Mouse (Mus musculus) layer of hippocampus, adult 2 months (tissue): Measurements from ENCODE around the gene Pxk. TPM values are rescaled to one million over a fixed set of nuclear protein-coding genes. Genes with fewer than 3 reads are reported as not detected.
"Not testable (repeated sequence)": the region's sequence is repeated elsewhere in the genome, so short reads cannot be mapped to it uniquely, and the experiment has no call there.

ENCODE experiments used
- DNase-seq, 2 experiments: peaks; one replicate each; pipeline ENCODE4 v3.0.0; 2022; ENCODE audit warnings: low spot score in 2 of 2
- H3K27ac ChIP-seq: fragments of 200-600 bp; 2 replicates; pipeline ENCODE4 v1.8.1; 2022
- H3K4me3 ChIP-seq: fragments of 200-600 bp; 2 replicates; pipeline ENCODE4 v1.8.1; 2022; ENCODE audit warnings: mild to moderate bottlenecking
- CTCF ChIP-seq: fragments of 200-600 bp; conservative IDR thresholded peaks from 2 replicates; pipeline ENCODE4 v1.8.1; 2022; ENCODE audit warnings: antibody characterized with exemption, mild to moderate bottlenecking, moderate library complexity
- total RNA-seq, 2 experiments: library from RNA; stranded (reverse); gene quantifications; 2 replicates each; pipeline ENCODE4 v1.2.3; 2021

Pxk gene
- total RNA-seq, 2 experiments from 2014 or later, result 28.5 to 28.9 TPM

DNA sequence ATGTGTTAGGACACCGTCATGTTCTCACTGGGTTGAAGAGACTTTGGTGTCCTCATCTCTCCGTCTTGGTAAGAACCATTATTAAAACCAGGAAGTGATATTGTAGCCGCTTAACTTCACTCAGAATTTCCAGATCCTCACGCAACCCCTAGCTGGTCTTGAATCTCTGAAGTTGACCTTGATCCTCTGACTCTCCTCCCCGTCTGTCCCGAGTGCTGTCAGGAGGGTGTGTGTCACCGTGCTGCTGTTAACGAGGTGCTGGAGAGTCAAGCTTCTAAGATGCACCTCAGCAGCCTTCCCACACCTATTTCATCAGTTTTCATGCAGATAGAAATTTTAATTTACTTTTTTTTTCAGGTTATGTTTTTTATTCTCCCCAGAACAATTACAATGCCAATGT is 14.0 kb downstream of the Pxk start:
- no peak for DNase-seq
- Histone ChIP-seq H3K4me3 (no peak overlapping the region), H3K27ac (no peak overlapping the region)
- TF ChIP-seq CTCF, result no peak

DNA sequence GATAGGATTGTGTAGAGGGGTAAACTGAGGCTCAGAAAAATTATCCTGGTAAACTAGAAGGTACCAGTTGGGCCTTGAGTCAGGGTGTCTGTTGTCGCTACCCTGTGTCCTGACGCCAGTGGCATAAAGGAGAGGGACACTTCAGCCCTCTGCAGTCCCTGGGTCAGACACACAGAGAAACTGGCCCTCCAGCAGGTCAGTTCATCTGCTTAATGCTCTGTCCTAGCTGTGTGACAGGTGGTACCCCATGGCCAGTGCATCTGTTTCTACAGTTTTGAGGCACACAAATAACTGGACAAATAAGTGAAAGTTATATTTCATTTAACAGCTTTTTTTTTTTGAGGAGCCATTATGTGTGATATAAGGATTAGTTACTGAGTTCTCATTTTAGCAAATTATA is 15.6 kb downstream of the Pxk start:
- DNase-seq, result no peak
- H3K4me3 ChIP-seq, result no peak overlapping the region
- TF ChIP-seq CTCF, result no peak
- H3K27ac ChIP-seq, result no peak overlapping the region

DNA sequence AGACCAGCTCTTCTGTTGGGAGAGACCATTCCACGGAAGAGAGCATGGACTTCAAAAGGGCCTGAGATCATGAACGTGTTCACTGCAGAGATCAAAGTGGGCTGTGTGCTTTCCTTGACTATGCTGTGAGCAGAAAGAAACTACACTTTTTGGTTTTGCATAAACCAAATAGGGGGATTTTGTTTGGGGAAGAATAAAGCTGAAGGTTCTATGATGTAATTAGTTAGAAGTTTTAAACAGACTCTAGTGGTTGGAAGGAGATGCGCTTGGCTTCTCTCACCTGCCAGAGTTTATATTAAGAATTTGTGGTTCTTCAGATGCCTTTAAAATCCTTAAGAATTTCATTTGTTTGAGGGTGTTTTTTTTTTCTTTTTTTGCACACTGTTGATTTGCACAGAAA is 16.3 kb downstream of the Pxk start:
- H3K4me3 ChIP-seq, result no peak overlapping the region
- no peak for DNase-seq
- no peak overlapping the region for H3K27ac ChIP-seq
- no peak for TF ChIP-seq CTCF

DNA sequence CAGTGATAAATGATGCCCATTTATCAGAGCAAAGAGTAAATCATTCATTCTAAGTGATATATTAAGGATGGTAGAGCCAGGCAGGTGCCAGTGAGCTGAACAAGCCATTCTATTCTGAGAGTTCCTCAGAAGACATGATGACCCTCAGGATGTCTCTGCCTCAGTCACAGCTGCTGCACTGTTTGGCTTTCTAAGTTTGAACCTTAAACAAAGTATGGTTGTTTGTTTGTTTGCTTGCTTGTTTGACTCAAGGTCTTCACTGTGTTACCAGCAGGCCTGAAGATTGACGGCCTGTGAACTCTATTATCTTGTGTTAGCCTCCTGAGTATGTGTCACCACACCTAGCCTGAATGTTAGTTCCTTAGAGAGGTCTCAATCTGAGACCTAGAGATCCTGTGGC is 16.7 kb downstream of the Pxk start:
- no peak overlapping the region for H3K4me3 ChIP-seq
- TF ChIP-seq CTCF, result no peak
- no peak overlapping the region for H3K27ac ChIP-seq
- DNase-seq, result no peak

DNA sequence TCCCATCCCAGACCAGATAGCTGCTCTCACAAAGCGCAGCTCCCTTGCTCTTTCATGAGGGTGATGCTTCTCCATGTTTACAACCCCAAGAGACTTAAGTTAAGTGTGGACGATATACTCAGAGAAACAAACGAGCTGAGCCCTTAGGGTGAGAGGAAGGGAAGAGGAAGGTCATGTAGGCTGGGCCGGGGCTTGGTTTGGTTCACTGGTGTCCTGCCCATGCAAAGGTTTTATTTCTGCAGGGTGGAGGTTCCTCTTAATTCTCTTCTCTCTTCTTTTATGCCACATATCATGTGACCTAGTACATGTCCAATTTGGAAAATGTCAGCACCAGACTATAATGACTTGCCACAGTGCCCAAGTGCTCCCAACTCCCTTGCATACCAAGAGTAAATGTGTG is 17.8 kb downstream of the Pxk start:
- H3K27ac ChIP-seq, result no peak overlapping the region
- no peak for DNase-seq

DNA sequence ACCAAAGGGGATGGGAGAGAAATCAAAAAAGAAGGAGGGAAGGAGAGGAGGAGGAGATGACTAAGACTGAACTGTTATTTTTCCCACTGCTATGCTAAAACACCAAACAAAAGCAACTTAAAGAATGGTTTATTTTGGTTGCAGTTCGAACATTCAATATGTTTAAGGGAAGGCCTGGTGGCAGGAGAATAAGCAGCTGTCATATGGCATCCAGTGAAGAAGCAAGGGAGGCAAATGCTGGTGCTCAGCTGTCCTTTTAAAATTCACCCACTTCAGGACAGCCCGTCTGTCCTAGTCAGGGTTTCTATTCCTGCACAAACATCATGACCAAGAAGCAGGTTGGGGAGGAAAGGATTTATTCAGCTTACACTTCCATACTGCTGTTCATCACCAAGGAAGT is 19.4 kb downstream of the Pxk start:
- H3K4me3 ChIP-seq, result no peak overlapping the region
- TF ChIP-seq CTCF, result no peak
- no peak for DNase-seq
- no peak overlapping the region for H3K27ac ChIP-seq

More for the DNA sequence above, 17.8 kb downstream of the Pxk start:
- TF ChIP-seq CTCF, result no peak
- no peak overlapping the region for H3K4me3 ChIP-seq

DNA sequence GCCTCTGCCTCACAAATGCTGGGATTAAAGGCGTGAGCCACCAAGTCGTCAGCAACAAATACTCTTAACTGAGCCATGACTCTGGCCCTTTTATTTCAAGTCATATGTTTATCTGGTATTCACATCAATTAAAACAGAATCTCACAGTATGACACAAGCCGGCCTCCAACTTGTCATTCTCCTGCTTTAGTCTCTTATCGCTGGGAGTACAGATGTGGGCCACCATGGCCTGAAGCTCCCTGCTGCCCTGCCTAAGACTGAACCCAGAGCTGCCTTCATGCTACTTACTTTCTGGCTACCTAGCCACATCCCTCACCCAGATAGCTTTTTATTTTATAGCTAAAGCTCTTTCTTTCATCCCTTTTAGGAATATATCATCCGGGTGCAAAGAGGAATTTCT is 21.4 kb downstream of the Pxk start:
- no peak for TF ChIP-seq CTCF
- no peak for DNase-seq
- H3K27ac ChIP-seq, result no peak overlapping the region
- H3K4me3 ChIP-seq, result no peak overlapping the region

DNA sequence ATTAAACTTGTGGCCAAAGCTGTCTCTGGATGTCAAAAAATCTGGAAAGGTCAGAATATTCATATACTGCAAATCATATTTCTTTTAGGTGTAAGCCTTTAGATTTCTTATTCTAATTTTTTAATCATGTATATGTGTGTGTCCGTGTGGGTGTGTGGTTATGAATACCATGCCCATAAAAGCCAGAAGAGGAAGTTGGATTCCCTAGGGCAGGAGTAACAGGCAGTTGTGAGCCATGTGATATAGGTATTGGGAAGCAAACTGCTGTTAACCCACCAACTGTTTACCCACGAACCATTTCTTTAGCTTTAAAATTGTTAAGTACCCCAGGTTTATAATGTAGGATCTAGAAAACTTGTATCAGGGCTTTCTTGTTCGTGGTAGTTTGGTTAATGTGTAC is 21.9 kb downstream of the Pxk start:
- DNase-seq, result no peak
- TF ChIP-seq CTCF, result no peak
- Histone ChIP-seq H3K4me3 (no peak overlapping the region), H3K27ac (no peak overlapping the region)

DNA sequence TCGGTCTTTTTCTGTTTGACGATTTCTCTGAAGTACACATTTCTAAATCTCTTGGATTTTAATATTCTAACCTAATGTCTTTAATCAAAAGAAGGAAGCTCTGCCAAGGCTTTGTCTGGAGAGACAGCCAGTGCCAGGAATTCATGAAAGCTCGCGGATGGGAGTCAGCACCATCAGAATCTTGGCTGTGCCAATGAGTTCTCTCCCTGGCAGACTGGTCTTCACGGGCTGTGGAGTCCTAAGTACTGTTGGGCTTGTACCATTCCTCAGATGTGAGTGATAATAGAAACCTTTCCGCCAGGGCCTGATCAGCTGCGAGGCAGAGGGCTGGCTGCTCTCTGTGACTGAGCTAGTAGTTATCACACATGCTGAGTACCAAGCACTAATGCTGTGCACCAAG is 25.1 kb downstream of the Pxk start:
- H3K4me3 ChIP-seq, result no peak overlapping the region
- TF ChIP-seq CTCF, result no peak
- DNase-seq, result peak in 1 of 2 experiments; percentile 50
- H3K27ac ChIP-seq, result peak overlapping the region; percentile 21

DNA sequence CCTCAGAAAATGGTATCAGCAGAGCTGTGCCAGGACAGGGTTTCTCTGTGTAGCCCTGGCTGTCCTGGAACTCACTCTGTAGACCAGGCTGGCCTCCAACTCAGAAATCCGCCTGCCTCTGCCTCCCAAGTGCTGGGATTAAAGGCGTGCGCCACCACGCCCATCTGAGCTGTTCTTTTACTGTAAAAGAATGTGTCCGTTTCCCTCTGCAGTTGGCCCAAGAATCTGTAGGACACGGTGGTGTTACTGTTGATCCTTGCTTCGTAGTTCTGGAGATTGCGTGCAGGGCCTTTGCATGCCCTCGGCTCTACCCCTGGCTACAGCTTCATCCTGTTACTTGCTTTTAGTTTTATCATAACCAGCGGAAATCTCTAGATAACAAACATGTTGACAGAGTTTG is 25.6 kb downstream of the Pxk start:
- H3K27ac ChIP-seq, result peak overlapping the region; percentile 21
- H3K4me3 ChIP-seq, DNase-seq: not testable (repeated sequence)

DNA sequence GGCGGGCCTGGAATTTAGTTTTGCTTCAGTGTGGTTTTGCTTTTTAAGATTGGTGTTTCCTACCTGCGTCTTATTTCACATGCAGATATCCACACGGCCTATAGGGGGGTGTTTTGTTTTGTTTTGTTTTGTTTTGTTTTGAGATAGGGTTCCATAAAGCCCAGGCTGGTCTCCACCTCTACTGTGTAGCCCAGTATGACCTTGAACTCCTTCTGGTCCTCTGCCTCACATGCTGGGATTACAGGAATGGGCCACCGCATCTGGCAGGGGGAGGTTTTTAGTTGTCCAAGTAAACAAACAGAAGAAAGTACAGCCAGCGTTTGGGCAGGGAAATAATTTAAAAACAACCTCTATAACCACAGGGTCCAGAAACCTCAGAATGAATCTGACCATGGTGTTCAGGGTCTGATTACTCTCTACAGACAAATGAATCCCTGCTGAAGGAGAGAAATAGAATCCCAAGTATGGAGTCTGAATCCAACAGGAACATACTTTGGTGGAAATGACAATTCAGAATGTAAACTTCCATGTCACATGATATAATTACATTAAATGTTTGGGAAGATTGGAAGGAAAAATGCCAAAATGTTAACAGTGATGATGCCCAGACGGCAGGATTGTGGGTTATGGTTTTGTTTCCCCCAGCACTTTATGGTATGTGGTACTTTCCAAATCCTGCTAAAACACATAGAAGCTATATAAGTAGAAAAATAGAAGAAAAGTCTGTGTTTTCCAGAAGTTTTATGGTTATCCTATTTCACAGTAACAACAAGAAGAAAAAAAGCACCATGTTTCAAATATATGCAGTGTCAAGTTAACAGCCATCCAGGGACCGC is 26.3 kb downstream of the Pxk start:
- no peak overlapping the region for H3K27ac ChIP-seq
- no peak overlapping the region for H3K4me3 ChIP-seq
- TF ChIP-seq CTCF, result peak; percentile 36
- DNase-seq, result no peak

DNA sequence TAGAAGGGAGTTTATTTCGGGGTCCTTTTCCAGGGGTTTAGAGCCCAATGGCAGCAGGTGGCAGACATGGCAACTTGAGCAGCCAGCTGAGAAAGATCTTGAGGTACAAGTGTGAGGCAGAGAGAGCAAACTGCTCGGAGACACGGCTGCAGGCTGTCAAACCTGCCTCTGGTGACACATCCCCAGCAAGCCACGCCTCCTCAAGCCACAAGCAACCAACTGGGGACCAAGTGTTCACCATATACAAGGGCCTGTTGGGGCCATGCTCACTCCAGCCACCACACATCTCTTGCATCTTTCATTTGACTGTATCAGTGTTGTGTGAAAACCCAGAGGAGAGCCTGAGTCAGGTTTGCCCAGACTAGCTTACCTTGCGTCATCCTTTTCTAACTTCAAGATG is 30.0 kb downstream of the Pxk start:
- DNase-seq, result no peak
- no peak overlapping the region for H3K27ac ChIP-seq
- no peak for TF ChIP-seq CTCF

DNA sequence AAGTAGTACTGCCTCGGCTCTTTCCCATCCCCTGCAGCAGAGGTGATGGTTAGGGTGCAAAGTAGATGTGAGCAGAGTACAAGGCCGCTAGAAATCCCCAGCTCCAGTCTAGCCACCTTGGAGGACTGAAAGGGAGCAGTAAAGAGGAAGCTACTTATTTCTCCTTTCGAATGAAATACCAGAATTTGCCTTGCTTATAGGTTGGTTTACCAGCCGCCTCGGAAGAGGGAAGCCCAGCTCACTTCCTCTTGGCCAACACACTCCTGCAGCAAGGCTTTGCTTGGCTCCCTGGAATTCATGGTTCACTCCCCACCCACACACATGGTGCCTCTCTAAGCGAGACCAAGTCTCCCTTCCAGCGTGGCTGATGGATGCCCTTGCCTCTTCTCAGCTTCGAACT is 34.8 kb downstream of the Pxk start:
- Histone ChIP-seq H3K27ac (no peak overlapping the region), H3K4me3 (no peak overlapping the region)
- no peak for TF ChIP-seq CTCF
- DNase-seq, result no peak

More for the DNA sequence above, 30.0 kb downstream of the Pxk start:
- H3K4me3 ChIP-seq, result no peak overlapping the region

DNA sequence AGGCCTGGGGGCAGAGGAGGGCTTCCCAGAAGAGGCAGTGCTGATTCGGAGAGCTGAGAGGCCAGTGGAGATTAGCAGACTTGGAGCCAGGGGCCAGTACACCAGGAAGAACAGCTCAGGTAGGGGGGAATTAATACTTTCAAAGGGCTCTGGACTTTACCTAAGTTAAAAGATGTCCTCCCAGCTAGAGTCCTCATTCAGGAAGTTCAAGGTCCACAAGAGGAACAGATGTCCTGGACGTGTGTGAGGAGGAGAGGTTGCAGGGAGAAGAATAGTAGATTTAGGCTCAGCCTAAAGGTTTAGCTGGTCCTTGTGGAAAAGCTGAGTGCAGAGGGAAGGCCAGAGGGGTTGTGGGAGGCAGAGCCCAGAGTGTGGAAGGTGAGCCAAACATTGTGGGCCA is 36.2 kb downstream of the Pxk start:
- DNase-seq, result no peak
- Histone ChIP-seq H3K4me3 (no peak overlapping the region), H3K27ac (peak overlapping the region; percentile 2; the same call in 1 of the 2 replicates)
- TF ChIP-seq CTCF, result no peak
